Comparison of ENCODE assay signal across 22 mouse cellular contexts in the genomic region with DNA sequence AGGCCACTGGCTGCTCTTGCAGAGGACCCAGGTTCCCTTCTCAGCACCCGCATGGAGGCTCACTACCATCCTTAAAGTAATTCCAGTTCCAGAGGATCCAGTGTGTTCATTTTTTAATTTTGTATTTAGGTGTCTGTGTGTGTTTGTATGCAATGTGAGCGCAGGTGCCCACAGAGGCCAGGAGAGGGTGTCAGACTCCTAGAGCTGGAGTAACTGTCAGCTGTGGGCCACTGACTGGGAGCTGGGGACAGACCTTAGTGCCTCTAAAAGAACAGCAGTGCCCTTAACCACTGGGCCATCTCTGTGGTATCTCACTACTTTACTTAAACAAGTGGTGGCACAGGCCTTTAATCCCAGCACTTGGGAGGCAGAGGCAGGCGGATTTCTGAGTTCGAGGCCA. TPM values are rescaled to one million over a fixed set of nuclear protein-coding genes. Genes with fewer than 3 reads are reported as not detected.
A peak's percentile ranks its signal among the peaks of the same experiment; 100 is the strongest.
DNase-seq lines count a peak whose midpoint lies in the region; ATAC-seq and TF ChIP-seq lines count a peak whose summit lies in the region.
"Had no signal": no experiment of that assay in that cellular context is flagged by ENCODE, and none has a peak within 500 bp of the region (broad histone marks: within the 10 kb centered on the region; RNA-seq: fewer than 3 reads in every experiment).

No protein-coding gene starts in this region.

- no peak for DNase-seq in kidney, postnatal 0 days (ENCODE audit: low spot score)
- DNase-seq in lung, postnatal 0 days (ENCODE audit: low spot score), result no peak
- no peak for DNase-seq in lung, postnatal 25 days (ENCODE audit: low spot score)
- DNase-seq in ZHBTc4 (ENCODE audit: low read depth, low spot score), result peak; percentile 53
- no peak for DNase-seq in right cerebral cortex, postnatal 4 days
- DNase-seq: adrenal gland, postnatal 25 days; cerebellum, adult 8-10 months; gastrocnemius, postnatal 36 days; kidney, adult 11 months; lung, postnatal 4 days had no signal

- no peak for TF ChIP-seq EP300 in lung, postnatal 0 days (IDR thresholded peaks at IDR 0.05)

- peaks cover 23% of the 10 kb centered on the region for H3K4me1 ChIP-seq in kidney, postnatal 0 days (replicated peaks; ENCODE audit: insufficient read depth, low read length)
- H3K4me1 ChIP-seq in kidney, embryonic 16.5 days (ENCODE audit: insufficient read depth, low read length), result peaks cover 28% of the 10 kb centered on the region
- H3K4me1 ChIP-seq in lung, postnatal 0 days (ENCODE audit: insufficient read depth, low read depth, low read length), result peaks cover 5% of the 10 kb centered on the region; the same call in 1 of the 2 replicates
- peaks cover 2% of the 10 kb centered on the region; the same call in 1 of the 2 replicates for H3K4me1 ChIP-seq in stomach, embryonic 15.5 days

- no peak for ATAC-seq in kidney, postnatal 0 days (replicated peaks; ENCODE audit: low FRiP score, low read depth)
- ATAC-seq in kidney, embryonic 16.5 days (ENCODE audit: low FRiP score, low TSS enrichment), result no peak
- ATAC-seq in lung, postnatal 0 days, result no peak
- ATAC-seq in stomach, embryonic 15.5 days (ENCODE audit: insufficient read depth, low FRiP score, low read depth), result no peak
- no peak for ATAC-seq in megakaryocyte, adult 5-6 weeks (ENCODE audit: poor library complexity, severe bottlenecking)
- ATAC-seq: forebrain, embryonic 13.5 days; hindbrain, postnatal 0 days; midbrain, embryonic 16.5 days had no signal

- H3K9me3 ChIP-seq in kidney, postnatal 0 days (replicated peaks; ENCODE audit: low read length), result no peaks in the 10 kb centered on the region
- H3K9me3 ChIP-seq in kidney, embryonic 16.5 days (ENCODE audit: low read length), result no peaks in the 10 kb centered on the region
- H3K9me3 ChIP-seq in lung, postnatal 0 days (ENCODE audit: low read length), result no peaks in the 10 kb centered on the region
- H3K9me3 ChIP-seq in stomach, embryonic 15.5 days, result no peaks in the 10 kb centered on the region
- H3K9me3 ChIP-seq: forebrain, embryonic 13.5 days; kidney, embryonic 15.5 days; liver, embryonic 15.5 days; midbrain, embryonic 10.5 days; neural tube, embryonic 15.5 days had no signal

- H3K9ac ChIP-seq in kidney, postnatal 0 days (ENCODE audit: low read depth, low read length), result no peak overlapping the region
- no peak overlapping the region for H3K9ac ChIP-seq in kidney, embryonic 16.5 days (replicated peaks; ENCODE audit: low read length)
- H3K9ac ChIP-seq in lung, postnatal 0 days (replicated peaks; ENCODE audit: low read depth), result no peak overlapping the region
- H3K9ac ChIP-seq in stomach, embryonic 15.5 days, result no peak overlapping the region
- H3K9ac ChIP-seq: forebrain, embryonic 13.5 days; kidney, embryonic 15.5 days; liver, embryonic 15.5 days; neural tube, embryonic 15.5 days had no signal

- WGBS in kidney, postnatal 0 days, result 98% methylated on average over 4 of the region's 4 CpGs
- WGBS in kidney, embryonic 16.5 days, result 97% methylated on average over 4 of the region's 4 CpGs
- 96% methylated on average over 3 of the region's 4 CpGs for WGBS in lung, postnatal 0 days
- WGBS in stomach, embryonic 15.5 days, result 92% methylated on average over 4 of the region's 4 CpGs

- no peak overlapping the region for H3K4me3 ChIP-seq in kidney, postnatal 0 days (replicated peaks; ENCODE audit: low read depth, low read length)
- H3K4me3 ChIP-seq in kidney, embryonic 16.5 days (ENCODE audit: low read length), result no peak overlapping the region
- H3K4me3 ChIP-seq in lung, postnatal 0 days (ENCODE audit: low read depth, low read length), result no peak overlapping the region
- no peak overlapping the region for H3K4me3 ChIP-seq in stomach, embryonic 15.5 days (replicated peaks)
- H3K4me3 ChIP-seq: erythroblast, embryonic 14.5 days; forebrain, embryonic 13.5 days; kidney, embryonic 15.5 days; liver, embryonic 15.5 days; midbrain, embryonic 10.5 days; myocyte; neural tube, embryonic 15.5 days had no signal

- no peak overlapping the region for H3K27ac ChIP-seq in kidney, postnatal 0 days
- no peak overlapping the region for H3K27ac ChIP-seq in kidney, embryonic 16.5 days (ENCODE audit: low read length)
- no peak overlapping the region for H3K27ac ChIP-seq in lung, postnatal 0 days (ENCODE audit: low read length)
- H3K27ac ChIP-seq in stomach, embryonic 15.5 days, result 0 out of 2 replicates have a peak overlapping the region, but pooled peaks have one; percentile 35
- H3K27ac ChIP-seq: forebrain, embryonic 13.5 days; hindbrain, postnatal 0 days; kidney, embryonic 15.5 days; liver, embryonic 15.5 days; neural tube, embryonic 15.5 days had no signal

- H3K36me3 ChIP-seq in kidney, postnatal 0 days (ENCODE audit: insufficient read depth, low read length), result no peaks in the 10 kb centered on the region
- no peaks in the 10 kb centered on the region for H3K36me3 ChIP-seq in kidney, embryonic 16.5 days (ENCODE audit: insufficient read depth, low read length)
- H3K36me3 ChIP-seq in lung, postnatal 0 days (ENCODE audit: insufficient read depth, low read length), result no peaks in the 10 kb centered on the region
- H3K36me3 ChIP-seq in stomach, embryonic 15.5 days, result no peaks in the 10 kb centered on the region
- H3K36me3 ChIP-seq: liver, embryonic 15.5 days; neural tube, embryonic 15.5 days had no signal

- H3K4me2 ChIP-seq in kidney, postnatal 0 days (ENCODE audit: low read length), result no peak overlapping the region
- H3K4me2 ChIP-seq in kidney, embryonic 16.5 days (replicated peaks; ENCODE audit: low read depth, low read length), result no peak overlapping the region
- H3K4me2 ChIP-seq in lung, postnatal 0 days (replicated peaks; ENCODE audit: low read depth, low read length), result no peak overlapping the region
- no peak overlapping the region for H3K4me2 ChIP-seq in stomach, embryonic 15.5 days
- H3K4me2 ChIP-seq: forebrain, embryonic 13.5 days; kidney, embryonic 15.5 days; liver, embryonic 15.5 days; neural tube, embryonic 15.5 days had no signal

- 0 out of 2 replicates have a peak, but pooled peaks have one; percentile 15 for TF ChIP-seq CTCF in kidney, postnatal 0 days (IDR thresholded peaks at IDR 0.05; ENCODE audit: low read depth)
- TF ChIP-seq CTCF in lung, postnatal 0 days (IDR thresholded peaks at IDR 0.05), result peak; percentile 21; the same call in 1 of the 2 replicates

- H3K27me3 ChIP-seq in kidney, postnatal 0 days (ENCODE audit: insufficient read depth, low read length), result no peaks in the 10 kb centered on the region
- H3K27me3 ChIP-seq in kidney, embryonic 16.5 days (ENCODE audit: insufficient read depth, low read length), result no peaks in the 10 kb centered on the region
- H3K27me3 ChIP-seq in lung, postnatal 0 days (replicated peaks; ENCODE audit: insufficient read depth, low read length), result no peaks in the 10 kb centered on the region
- H3K27me3 ChIP-seq in stomach, embryonic 15.5 days (replicated peaks), result no peaks in the 10 kb centered on the region
- H3K27me3 ChIP-seq: forebrain, embryonic 13.5 days; kidney, embryonic 15.5 days; liver, embryonic 15.5 days; neural tube, embryonic 15.5 days had no signal

RNA-seq across cellular contexts. Expression of a gene that starts 26.1 kb away (rescaled TPM):
- 94.0 and 103 TPM in 2 replicates for polyA plus RNA-seq in kidney, postnatal 0 days (2015; fragmentation: Nextera tagmentation; extraction: Ambion mirVana)
- polyA plus RNA-seq in kidney, embryonic 16.5 days (2015; fragmentation: Nextera tagmentation; extraction: Ambion mirVana), result 153 and 157 TPM in 2 replicates
- polyA plus RNA-seq in lung, postnatal 0 days (2015; fragmentation: Nextera tagmentation; extraction: Ambion mirVana), result 73.2 and 75.8 TPM in 2 replicates
- 87.6 and 89.8 TPM in 2 replicates for polyA plus RNA-seq in stomach, embryonic 15.5 days (2015; fragmentation: Nextera tagmentation; extraction: Ambion mirVana)
- not detected in 2 replicates for total RNA-seq in megakaryocyte, adult 5-6 weeks (2015)
- total RNA-seq in megakaryocyte, adult 5-6 weeks (2017), result 0.07 and 0.16 TPM in 2 replicates

RNA-seq across cellular contexts. Expression of a gene that starts 42.6 kb away (rescaled TPM):
- 47.6 and 50.4 TPM in 2 replicates for polyA plus RNA-seq in kidney, postnatal 0 days (2015; fragmentation: Nextera tagmentation; extraction: Ambion mirVana)
- 49.7 and 58.0 TPM in 2 replicates for polyA plus RNA-seq in kidney, embryonic 16.5 days (2015; fragmentation: Nextera tagmentation; extraction: Ambion mirVana)
- 36.5 and 38.4 TPM in 2 replicates for polyA plus RNA-seq in lung, postnatal 0 days (2015; fragmentation: Nextera tagmentation; extraction: Ambion mirVana)
- polyA plus RNA-seq in stomach, embryonic 15.5 days (2015; fragmentation: Nextera tagmentation; extraction: Ambion mirVana), result 38.4 and 41.4 TPM in 2 replicates
- total RNA-seq in megakaryocyte, adult 5-6 weeks (2015), result 3.5 and 4.9 TPM in 2 replicates
- total RNA-seq in megakaryocyte, adult 5-6 weeks (2017), result 13.1 and 15.0 TPM in 2 replicates

RNA-seq across cellular contexts. Expression of a gene that starts 42.8 kb away (rescaled TPM):
- 144 and 157 TPM in 2 replicates for polyA plus RNA-seq in kidney, postnatal 0 days (2015; fragmentation: Nextera tagmentation; extraction: Ambion mirVana)
- polyA plus RNA-seq in kidney, embryonic 16.5 days (2015; fragmentation: Nextera tagmentation; extraction: Ambion mirVana), result 118 and 123 TPM in 2 replicates
- 69.2 and 88.6 TPM in 2 replicates for polyA plus RNA-seq in lung, postnatal 0 days (2015; fragmentation: Nextera tagmentation; extraction: Ambion mirVana)
- 112 and 126 TPM in 2 replicates for polyA plus RNA-seq in stomach, embryonic 15.5 days (2015; fragmentation: Nextera tagmentation; extraction: Ambion mirVana)
- 46.2 and 67.5 TPM in 2 replicates for total RNA-seq in megakaryocyte, adult 5-6 weeks (2015)
- 42.7 and 53.9 TPM in 2 replicates for total RNA-seq in megakaryocyte, adult 5-6 weeks (2017)

RNA-seq across cellular contexts. Expression of a gene that starts 46.9 kb away (rescaled TPM):
- 29.0 and 33.3 TPM in 2 replicates for polyA plus RNA-seq in kidney, postnatal 0 days (2015; fragmentation: Nextera tagmentation; extraction: Ambion mirVana)
- 62.2 and 68.2 TPM in 2 replicates for polyA plus RNA-seq in kidney, embryonic 16.5 days (2015; fragmentation: Nextera tagmentation; extraction: Ambion mirVana)
- 21.8 and 22.1 TPM in 2 replicates for polyA plus RNA-seq in lung, postnatal 0 days (2015; fragmentation: Nextera tagmentation; extraction: Ambion mirVana)
- polyA plus RNA-seq in stomach, embryonic 15.5 days (2015; fragmentation: Nextera tagmentation; extraction: Ambion mirVana), result 42.9 and 49.5 TPM in 2 replicates
- 1.7 and 1.9 TPM in 2 replicates for total RNA-seq in megakaryocyte, adult 5-6 weeks (2015)
- total RNA-seq in megakaryocyte, adult 5-6 weeks (2017), result 1.9 and 2.4 TPM in 2 replicates

RNA-seq across cellular contexts. Expression of a gene that starts 47.3 kb away (rescaled TPM):
- polyA plus RNA-seq in kidney, postnatal 0 days (2015; fragmentation: Nextera tagmentation; extraction: Ambion mirVana), result 5.5 and 6.0 TPM in 2 replicates
- 8.2 and 9.3 TPM in 2 replicates for polyA plus RNA-seq in kidney, embryonic 16.5 days (2015; fragmentation: Nextera tagmentation; extraction: Ambion mirVana)
- polyA plus RNA-seq in lung, postnatal 0 days (2015; fragmentation: Nextera tagmentation; extraction: Ambion mirVana), result 5.1 and 5.6 TPM in 2 replicates
- 8.7 and 9.4 TPM in 2 replicates for polyA plus RNA-seq in stomach, embryonic 15.5 days (2015; fragmentation: Nextera tagmentation; extraction: Ambion mirVana)
- total RNA-seq in megakaryocyte, adult 5-6 weeks (2015), result 28.5 and 34.0 TPM in 2 replicates
- 23.7 and 36.3 TPM in 2 replicates for total RNA-seq in megakaryocyte, adult 5-6 weeks (2017)
